Mouse (Mus musculus) cerebellum, adult 2 months (tissue): Measurements from ENCODE around the gene Map1s.

Experiments
- CTCF ChIP-seq: fragments of 200-500 bp; IDR thresholded peaks from 2 replicates; pipeline ENCODE4 v1.5.1; 2011; ENCODE audit warnings: low read depth, mild to moderate bottlenecking, control low read depth, low read length, moderate library complexity, borderline replicate concordance; ENCODE audit not compliant: insufficient read depth
- POLR2A ChIP-seq: fragments of 200-500 bp; IDR thresholded peaks from 2 replicates; pipeline ENCODE4 v1.6.1; 2011; ENCODE audit warnings: low read length, control low read depth, borderline replicate concordance; ENCODE audit not compliant: insufficient read depth

DNA sequence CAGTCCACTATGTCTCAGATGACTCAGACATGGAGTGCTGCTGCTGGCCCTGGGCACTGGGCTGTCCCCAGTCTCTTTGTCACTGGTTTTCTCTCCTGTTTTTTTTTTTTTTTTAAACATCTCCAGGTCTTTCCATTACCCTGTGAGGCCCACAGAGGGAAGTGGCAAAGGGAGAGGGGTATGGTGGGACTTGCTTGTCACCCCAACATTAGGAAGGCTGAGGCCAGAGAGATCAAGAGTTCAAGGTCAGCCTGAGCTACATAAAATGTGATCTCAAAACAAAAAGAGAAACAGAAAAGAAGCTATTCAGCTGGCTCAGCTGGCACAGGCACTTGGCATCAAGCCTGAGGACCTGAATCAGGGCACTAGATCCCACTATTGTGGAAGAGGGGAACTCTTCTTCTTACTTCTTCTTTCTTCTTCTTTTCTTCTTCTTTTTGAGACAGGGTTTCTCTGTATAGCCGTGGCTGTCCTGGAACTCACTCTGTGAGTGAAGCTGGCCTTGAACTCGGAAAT lies 4.8 kb upstream of the Map1s start:
- TF ChIP-seq CTCF (no peak), POLR2A (no peak)
